Mouse (Mus musculus) adrenal gland, adult 18-20 months (tissue): ENCODE data around the gene Cyb561a3. TPM values are rescaled to one million over a fixed set of nuclear protein-coding genes. Genes with fewer than 3 reads are reported as not detected.
"Not testable (repeated sequence)": the region's sequence is repeated elsewhere in the genome, so short reads cannot be mapped to it uniquely, and the experiment has no call there.

ENCODE experiments used
- DNase-seq, 2 experiments: peaks; one replicate each; pipeline ENCODE4 v3.0.0; 2021 to 2022; ENCODE audit warnings: low spot score in 2 of 2
- long read RNA-seq, 2 experiments: library from polyadenylated mRNA; stranded (forward); transcript quantifications; one replicate each; pipeline ENCODE4 v2.0.0; 2021
- total RNA-seq, 2 experiments: library from RNA; stranded (reverse); gene quantifications; 1 replicate in 1 of 2; 2 replicates in 1 of 2; pipeline ENCODE4 v1.2.3; 2021

Gene Cyb561a3
- total RNA-seq: 10 to 100 TPM; 13.2 to 13.6 TPM
- long read RNA-seq, experiment 1, transcript Cyb561a3-201 (7 exons, 1,474 nt): minor isoform, 6 of 26 reads
- long read RNA-seq, experiment 1, transcript Cyb561a3-209 (8 exons, 3,130 nt): major isoform, 8 of 26 reads
- long read RNA-seq, experiment 1, partial matches to known transcripts: 0 of 26 reads
- long read RNA-seq, experiment 1, other reads (novel, unspliced or antisense): 12 of 26 reads
- long read RNA-seq, experiment 2, transcript Cyb561a3-209 (8 exons, 3,130 nt): major isoform, 19 of 44 reads
- long read RNA-seq, experiment 2, transcript Cyb561a3-201 (7 exons, 1,474 nt): minor isoform, 13 of 44 reads
- long read RNA-seq, experiment 2, partial matches to known transcripts: 0 of 44 reads
- long read RNA-seq, experiment 2, other reads (novel, unspliced or antisense): 11 of 44 reads

- peak; percentile 85 to 90 for DNase-seq
Measured at GRCm38 (mm10) chr19:10576690-10577561, at the start of gene Cyb561a3, which contains the start of gene Tmem138. Gene Cyb561a3, plus strand, starts transcription at chr19:10577172. Gene Tmem138, minus strand, starts transcription at chr19:10577362.

- DNase-seq: no peak
Measured at GRCm38 (mm10) chr19:10530082-10530481, 46.9 kb upstream of the Cyb561a3 start.

GRCm38 (mm10) chr19:10539454-10539853 lies 37.5 kb upstream of the Cyb561a3 start:
- DNase-seq: no peak

GRCm38 (mm10) chr19:10555624-10556510 lies 21.1 kb upstream of the Cyb561a3 start, which contains the start of gene Tmem216:
Gene Tmem216, minus strand, starts transcription at chr19:10556238.
- peak; percentile 78 to 82 for DNase-seq

- no peak for DNase-seq
Measured at GRCm38 (mm10) chr19:10557001-10557400, 20.0 kb upstream of the Cyb561a3 start.

GRCm38 (mm10) chr19:10557430-10557829 lies 19.5 kb upstream of the Cyb561a3 start:
- no peak for DNase-seq

GRCm38 (mm10) chr19:10557837-10558375 lies 19.1 kb upstream of the Cyb561a3 start:
- not testable (repeated sequence) for DNase-seq

GRCm38 (mm10) chr19:10560108-10560507 lies 16.9 kb upstream of the Cyb561a3 start:
- no peak for DNase-seq

GRCm38 (mm10) chr19:10561558-10562314 lies 15.2 kb upstream of the Cyb561a3 start:
- no peak for DNase-seq

- DNase-seq: no peak
Measured at GRCm38 (mm10) chr19:10562351-10562750, 14.6 kb upstream of the Cyb561a3 start.

- no peak for DNase-seq
Measured at GRCm38 (mm10) chr19:10564278-10564677, 12.7 kb upstream of the Cyb561a3 start.

- DNase-seq: no peak
Measured at GRCm38 (mm10) chr19:10565217-10565616, 11.8 kb upstream of the Cyb561a3 start.

GRCm38 (mm10) chr19:10569627-10570026 lies 7.3 kb upstream of the Cyb561a3 start:
- no peak for DNase-seq

- DNase-seq: no peak
Measured at GRCm38 (mm10) chr19:10580102-10580501, 3.1 kb downstream of the Cyb561a3 start.

GRCm38 (mm10) chr19:10580761-10581160 lies 3.8 kb downstream of the Cyb561a3 start:
- DNase-seq: no peak

GRCm38 (mm10) chr19:10581984-10582383 lies 5.0 kb downstream of the Cyb561a3 start:
- DNase-seq: no peak

- DNase-seq: no peak
Measured at GRCm38 (mm10) chr19:10583550-10584146, 6.7 kb downstream of the Cyb561a3 start.

GRCm38 (mm10) chr19:10585112-10585511 lies 8.1 kb downstream of the Cyb561a3 start:
- no peak for DNase-seq

- no peak for DNase-seq
Measured at GRCm38 (mm10) chr19:10587231-10587630, 10.3 kb downstream of the Cyb561a3 start.
